Comparison of ENCODE assay signal across 8 mouse cellular contexts in the genomic region with DNA sequence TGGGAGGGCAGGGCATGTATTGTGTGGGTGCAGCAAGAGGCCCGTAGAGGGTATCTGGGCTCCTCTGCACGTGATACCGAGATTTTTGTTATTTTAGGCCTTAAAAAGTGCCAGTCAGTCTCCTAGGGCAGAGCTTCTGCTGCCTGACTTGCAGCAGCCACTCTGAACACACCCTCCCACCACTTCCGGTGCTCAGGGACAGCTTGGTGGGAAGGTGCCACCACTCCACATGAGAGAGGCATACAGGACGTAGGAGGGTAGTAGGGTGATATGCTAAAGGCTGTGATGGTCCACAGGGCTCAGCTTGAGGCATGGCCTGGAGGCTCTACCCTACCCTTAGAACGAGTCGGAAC. TPM values are rescaled to one million over a fixed set of nuclear protein-coding genes. Genes with fewer than 3 reads are reported as not detected.
DNase-seq lines count a peak whose midpoint lies in the region; ATAC-seq and TF ChIP-seq lines count a peak whose summit lies in the region.

No protein-coding gene starts in this region.

- 31% methylated on average over 7 of the region's 7 CpGs for WGBS in limb, embryonic 14.5 days
- 30% methylated on average over 7 of the region's 7 CpGs for WGBS in midbrain, embryonic 13.5 days
- WGBS in thymus, adult 2 months = 12% methylated on average over 7 of the region's 7 CpGs

- H3K9me3 ChIP-seq in limb, embryonic 14.5 days (ENCODE audit: control insufficient read depth, low read length) = no peaks in the 10 kb centered on the region
- no peaks in the 10 kb centered on the region for H3K9me3 ChIP-seq in midbrain, embryonic 13.5 days

- H3K4me2 ChIP-seq in limb, embryonic 14.5 days (replicated peaks; ENCODE audit: low read depth, low read length, severe bottlenecking) = peak overlapping the region; percentile 68
- H3K4me2 ChIP-seq in midbrain, embryonic 13.5 days (replicated peaks) = peak overlapping the region; percentile 74

- TF ChIP-seq CTCF in gastrocnemius, adult 2 months (IDR thresholded peaks at IDR 0.05) = no peak
- TF ChIP-seq CTCF in thymus, adult 2 months (IDR thresholded peaks at IDR 0.05; ENCODE audit: borderline replicate concordance, control insufficient read depth, extremely low read depth, insufficient read depth, low read length, poor library complexity) = no peak

- peaks cover 9% of the 10 kb centered on the region for H3K4me1 ChIP-seq in limb, embryonic 14.5 days (ENCODE audit: control insufficient read depth, insufficient read depth, low read length)
- peaks cover 41% of the 10 kb centered on the region for H3K4me1 ChIP-seq in midbrain, embryonic 13.5 days (replicated peaks)
- peaks cover 17% of the 10 kb centered on the region for H3K4me1 ChIP-seq in thymus, adult 2 months (replicated peaks; ENCODE audit: control insufficient read depth, insufficient read depth, low read length)

- intact Hi-C loops in gastrocnemius, adult 2 months (cut with DNase I) = loop anchor here (5.0 kb wide), 2 partner anchors 40 to 65 kb away; partner anchors contain the start of gene Fam168b

- peak; percentile 58 for ATAC-seq in granulocyte monocyte progenitor cell, adult 5-6 weeks (replicated peaks; ENCODE audit: poor library complexity, severe bottlenecking)
- ATAC-seq in limb, embryonic 14.5 days (ENCODE audit: low FRiP score, low read depth) = peak; percentile 7; the same call in 1 of the 2 replicates
- ATAC-seq in midbrain, embryonic 13.5 days = peak; percentile 12

- H3K27me3 ChIP-seq in limb, embryonic 14.5 days (ENCODE audit: control insufficient read depth, insufficient read depth, low read length) = no peaks in the 10 kb centered on the region
- no peaks in the 10 kb centered on the region for H3K27me3 ChIP-seq in midbrain, embryonic 13.5 days
- H3K27me3 ChIP-seq in thymus, adult 2 months (ENCODE audit: control insufficient read depth, insufficient read depth, low read length) = no peaks in the 10 kb centered on the region

- H3K27ac ChIP-seq in gastrocnemius, adult 2 months = no peak overlapping the region
- H3K27ac ChIP-seq in limb, embryonic 14.5 days (replicated peaks; ENCODE audit: low read depth, low read length) = no peak overlapping the region
- H3K27ac ChIP-seq in midbrain, embryonic 13.5 days = peak overlapping the region; percentile 89
- H3K27ac ChIP-seq in thymus, adult 2 months (ENCODE audit: control insufficient read depth, insufficient read depth, low read length) = peak overlapping the region; percentile 64

- H3K9ac ChIP-seq in limb, embryonic 14.5 days (ENCODE audit: low read depth, low read length, severe bottlenecking) = peak overlapping the region; percentile 68
- H3K9ac ChIP-seq in midbrain, embryonic 13.5 days (replicated peaks) = peak overlapping the region; percentile 78

- H3K4me3 ChIP-seq in gastrocnemius, adult 2 months = peak overlapping the region; percentile 81
- peak overlapping the region; percentile 68 for H3K4me3 ChIP-seq in limb, embryonic 14.5 days (replicated peaks; ENCODE audit: low read length)
- peak overlapping the region; percentile 67 for H3K4me3 ChIP-seq in midbrain, embryonic 13.5 days (replicated peaks)
- peak overlapping the region; percentile 99 for H3K4me3 ChIP-seq in thymus, adult 2 months (ENCODE audit: control insufficient read depth, insufficient read depth, low read length)

- TF ChIP-seq POLR2A in limb, embryonic 14.5 days (IDR thresholded peaks at IDR 0.05; ENCODE audit: borderline replicate concordance, extremely low read depth, insufficient read depth, insufficient read length) = no peak
- TF ChIP-seq POLR2A in thymus, adult 2 months (IDR thresholded peaks at IDR 0.05; ENCODE audit: control insufficient read depth, extremely low read depth, insufficient read depth, low read length, poor library complexity) = no peak

- no peak for DNase-seq in gastrocnemius, adult 2 months
- DNase-seq in gastrocnemius, postnatal 4 days (ENCODE audit: low spot score in 2 of 2) = no peak
- peak; percentile 36 for DNase-seq in NIH3T3 (ENCODE audit: low read depth)
- no peak for DNase-seq in limb, embryonic 14.5 days (ENCODE audit: low spot score)
- DNase-seq in thymus, adult 2 months = peak; percentile 78
- no peak for DNase-seq in urinary bladder, postnatal 36 days (ENCODE audit: low spot score in 2 of 2)

- H3K36me3 ChIP-seq in limb, embryonic 14.5 days (ENCODE audit: control insufficient read depth, insufficient read depth, low read length) = no peaks in the 10 kb centered on the region
- peaks cover 19% of the 10 kb centered on the region for H3K36me3 ChIP-seq in midbrain, embryonic 13.5 days
- H3K36me3 ChIP-seq in thymus, adult 2 months (ENCODE audit: control insufficient read depth, insufficient read depth, low read length) = no peaks in the 10 kb centered on the region

RNA-seq across cellular contexts. Expression of gene Fam168b, which starts 40.6 kb away (rescaled TPM):
- 10 to 100 TPM; 28.6 to 35.0 TPM for total RNA-seq in gastrocnemius, adult 2 months (2021)
- 10 to 100 TPM; 76.4 to 78.6 TPM for total RNA-seq in gastrocnemius, postnatal 4 days (2021)
- total RNA-seq in granulocyte monocyte progenitor cell, adult 5-6 weeks (2014; fragmentation: Nextera tagmentation) = 45.7 and 55.5 TPM in 2 replicates
- total RNA-seq in granulocyte monocyte progenitor cell, adult 5-6 weeks (2017) = 54.2 and 59.6 TPM in 2 replicates
- polyA plus RNA-seq in limb, embryonic 14.5 days (2012; rRNA removed) = 210 and 382 TPM in 2 replicates
- 76.7 and 90.0 TPM in 2 replicates for polyA plus RNA-seq in limb, embryonic 14.5 days (2014; fragmentation: Nextera tagmentation; extraction: Ambion mirVana)
- polyA plus RNA-seq in midbrain, embryonic 13.5 days (2015; fragmentation: Nextera tagmentation; extraction: Ambion mirVana) = 131 and 143 TPM in 2 replicates
- polyA plus RNA-seq in thymus, adult 2 months (2012; rRNA removed) = 917 and 1,025 TPM in 2 replicates

RNA-seq across cellular contexts. Expression of gene Plekhb2, which starts 47.5 kb away (rescaled TPM):
- 10 to 100 TPM; 53.4 to 58.3 TPM for total RNA-seq in gastrocnemius, adult 2 months (2021)
- total RNA-seq in gastrocnemius, postnatal 4 days (2021) = 10 to 100 TPM; 12.7 to 15.3 TPM
- 26.0 and 29.6 TPM in 2 replicates for total RNA-seq in granulocyte monocyte progenitor cell, adult 5-6 weeks (2014; fragmentation: Nextera tagmentation)
- total RNA-seq in granulocyte monocyte progenitor cell, adult 5-6 weeks (2017) = 16.4 and 19.3 TPM in 2 replicates
- polyA plus RNA-seq in limb, embryonic 14.5 days (2012; rRNA removed) = 9.5 and 10.1 TPM in 2 replicates
- polyA plus RNA-seq in limb, embryonic 14.5 days (2014; fragmentation: Nextera tagmentation; extraction: Ambion mirVana) = 14.5 and 15.6 TPM in 2 replicates
- polyA plus RNA-seq in midbrain, embryonic 13.5 days (2015; fragmentation: Nextera tagmentation; extraction: Ambion mirVana) = 59.4 and 62.7 TPM in 2 replicates
- 48.3 and 52.4 TPM in 2 replicates for polyA plus RNA-seq in thymus, adult 2 months (2012; rRNA removed)

Comparison
In these comparisons a context has a peak if more than half of its experiments do, and no peak if none do; other contexts are left out.
1. DNase-seq: peak in NIH3T3 (single experiment) and thymus, adult 2 months (single experiment); none in gastrocnemius, adult 2 months (single experiment), gastrocnemius, postnatal 4 days (0 of 2), limb, embryonic 14.5 days (single experiment) and urinary bladder, postnatal 36 days (0 of 2).
2. H3K27ac ChIP-seq: peak in midbrain, embryonic 13.5 days (single experiment) and thymus, adult 2 months (single experiment); none in gastrocnemius, adult 2 months (single experiment) and limb, embryonic 14.5 days (single experiment).
3. ATAC-seq: peak in every context shown above with its lines; median percentile 58 in granulocyte monocyte progenitor cell, adult 5-6 weeks; 12 in midbrain, embryonic 13.5 days; 7 in limb, embryonic 14.5 days.
4. Peak in every context shown above with its lines, with median percentiles within 50 percentile points of each other: H3K4me3 ChIP-seq.